Mouse (Mus musculus): ENCODE measurements at regions not wholly inside any gene's neighbourhood (a gene's known extent, or its start where the extent isn't known, plus 50 kb on each side); places are given as distances from the start of the nearest gene placed in this dataset.

DNA sequence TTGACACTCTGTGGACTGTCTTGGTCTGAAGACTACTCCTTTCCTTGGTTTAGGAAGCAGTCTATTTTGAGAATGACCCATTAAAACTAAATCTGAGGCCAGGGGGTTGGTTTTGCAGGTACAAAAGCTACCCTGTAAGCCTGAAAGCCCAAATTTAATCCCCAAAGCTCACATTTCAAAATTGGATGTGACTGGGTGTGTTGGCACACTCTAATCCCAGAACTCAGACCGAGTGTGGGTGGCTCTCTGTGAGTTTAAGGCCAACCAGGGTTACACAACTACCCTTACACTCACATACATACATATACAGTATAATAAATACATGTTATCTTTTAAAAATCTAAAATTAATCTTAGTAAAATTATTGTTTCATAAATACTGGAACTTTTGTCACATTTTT lies 228.6 kb downstream of the Xxylt1 start:
- no peak overlapping the region for H3K9ac ChIP-seq
- H3K4me2 ChIP-seq = no peak overlapping the region
- ATAC-seq (ENCODE audit: insufficient number of reproducible peaks, insufficient read depth, low FRiP score, low TSS enrichment, low read depth) = no peak
- no peaks in the 10 kb centered on the region for H3K4me1 ChIP-seq
- H3K9me3 ChIP-seq = no peaks in the 10 kb centered on the region
- no peak overlapping the region for H3K27ac ChIP-seq
- H3K4me3 ChIP-seq = no peak overlapping the region
- 57% methylated on average over 1 of the region's 1 CpGs for WGBS
- H3K27me3 ChIP-seq = no peaks in the 10 kb centered on the region
- no peaks in the 10 kb centered on the region for H3K36me3 ChIP-seq

DNA sequence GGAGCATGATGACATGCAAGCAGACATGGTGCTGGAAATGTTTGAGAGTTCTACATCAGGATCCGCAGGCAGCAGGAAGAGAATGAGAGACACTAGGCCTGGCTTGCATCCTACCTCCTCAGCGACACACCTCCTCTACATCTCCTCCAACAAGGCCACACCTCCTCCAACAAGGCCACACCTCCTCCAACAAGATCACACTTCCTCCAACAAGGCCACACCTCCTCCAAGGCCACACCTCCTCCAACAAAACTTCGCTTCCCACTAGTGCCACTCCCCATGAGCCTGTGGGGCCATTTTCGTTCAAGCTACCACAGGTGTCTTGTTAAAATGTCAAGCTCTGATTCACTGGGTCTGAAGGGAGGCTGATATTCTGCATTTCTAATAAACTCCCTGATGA lies 226.5 kb downstream of the Xxylt1 start:
- Histone ChIP-seq H3K27me3 (no peaks in the 10 kb centered on the region), H3K4me3 (no peak overlapping the region), H3K9me3 (no peaks in the 10 kb centered on the region), H3K9ac (no peak overlapping the region), H3K4me2 (no peak overlapping the region), H3K36me3 (no peaks in the 10 kb centered on the region), H3K27ac (no peak overlapping the region), H3K4me1 (no peaks in the 10 kb centered on the region)
- ATAC-seq (ENCODE audit: insufficient number of reproducible peaks, insufficient read depth, low FRiP score, low TSS enrichment, low read depth) = no peak
- 75% methylated on average over 4 of the region's 4 CpGs for WGBS

DNA sequence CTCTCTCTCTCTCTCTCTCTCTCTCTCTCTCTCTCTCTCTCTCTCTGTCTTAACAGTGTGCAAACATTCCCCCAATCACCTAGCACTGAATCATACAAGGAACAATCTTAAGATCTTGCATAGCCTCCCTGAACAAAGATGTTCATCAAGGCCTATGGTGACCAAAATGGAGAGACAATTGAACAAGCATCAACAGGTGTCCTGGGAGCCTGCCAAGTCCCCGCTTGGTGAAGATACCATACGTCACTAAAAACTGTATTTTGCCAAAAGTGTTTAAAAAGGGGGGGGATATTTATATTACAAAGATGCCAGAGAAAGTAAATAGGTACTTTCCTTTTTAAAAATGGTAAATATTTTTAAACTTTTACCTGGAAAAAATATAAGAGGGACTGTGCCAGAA lies 223.6 kb downstream of the Xxylt1 start:
- Histone ChIP-seq H3K27me3 (no peaks in the 10 kb centered on the region), H3K4me2 (no peak overlapping the region), H3K4me3 (no peak overlapping the region), H3K4me1 (no peaks in the 10 kb centered on the region), H3K9ac (no peak overlapping the region), H3K27ac (no peak overlapping the region), H3K36me3 (no peaks in the 10 kb centered on the region), H3K9me3 (no peaks in the 10 kb centered on the region)
- no peak for ATAC-seq (ENCODE audit: insufficient number of reproducible peaks, insufficient read depth, low FRiP score, low TSS enrichment, low read depth)
- 75% methylated on average over 2 of the region's 2 CpGs for WGBS

DNA sequence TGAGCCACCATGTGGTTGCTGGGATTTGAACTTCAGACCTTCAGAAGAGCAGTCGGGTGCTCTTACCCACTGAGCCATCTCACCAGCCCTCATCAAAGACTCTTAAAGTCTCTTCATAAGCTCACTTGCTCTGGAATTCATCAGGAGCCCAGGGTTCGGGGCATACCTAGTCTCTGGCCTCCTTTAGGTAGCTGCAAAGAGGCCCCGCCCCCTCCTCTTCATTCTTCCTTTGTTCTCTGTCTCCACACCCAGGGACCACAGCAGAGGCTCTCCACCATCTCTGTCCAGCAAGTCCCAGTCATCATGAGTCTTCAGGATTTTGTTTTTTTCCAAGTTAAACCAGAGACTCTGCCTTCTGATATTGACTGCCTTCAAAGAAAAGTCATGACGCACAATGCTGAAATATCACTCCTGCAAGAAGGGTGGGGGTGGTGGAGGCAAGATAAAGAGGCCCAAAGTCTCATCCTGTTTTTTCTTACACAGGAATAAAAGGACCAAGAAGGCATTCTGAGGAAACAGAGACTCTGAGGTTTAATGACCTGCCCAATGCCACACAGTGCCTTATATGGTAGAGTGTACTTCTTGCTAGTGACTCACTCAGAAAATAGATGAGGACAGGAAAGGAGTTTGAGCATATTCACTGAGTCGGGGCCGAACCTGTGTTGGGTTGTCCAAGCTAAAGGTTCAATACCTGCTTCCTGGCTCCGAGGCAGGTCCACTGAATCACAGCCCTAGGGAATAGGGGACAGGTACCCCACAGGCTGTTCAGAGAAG lies 211.9 kb downstream of the Xxylt1 start:
- H3K27ac ChIP-seq = no peak overlapping the region
- H3K9ac ChIP-seq = no peak overlapping the region
- H3K4me3 ChIP-seq = no peak overlapping the region
- 85% methylated on average over 7 of the region's 7 CpGs for WGBS
- no peaks in the 10 kb centered on the region for H3K9me3 ChIP-seq
- no peak for ATAC-seq (ENCODE audit: insufficient number of reproducible peaks, insufficient read depth, low FRiP score, low TSS enrichment, low read depth)
- no peak overlapping the region for H3K4me2 ChIP-seq
- H3K4me1 ChIP-seq = peaks cover 10% of the 10 kb centered on the region; the same call in 1 of the 2 replicates
- H3K27me3 ChIP-seq = no peaks in the 10 kb centered on the region
- no peaks in the 10 kb centered on the region for H3K36me3 ChIP-seq

DNA sequence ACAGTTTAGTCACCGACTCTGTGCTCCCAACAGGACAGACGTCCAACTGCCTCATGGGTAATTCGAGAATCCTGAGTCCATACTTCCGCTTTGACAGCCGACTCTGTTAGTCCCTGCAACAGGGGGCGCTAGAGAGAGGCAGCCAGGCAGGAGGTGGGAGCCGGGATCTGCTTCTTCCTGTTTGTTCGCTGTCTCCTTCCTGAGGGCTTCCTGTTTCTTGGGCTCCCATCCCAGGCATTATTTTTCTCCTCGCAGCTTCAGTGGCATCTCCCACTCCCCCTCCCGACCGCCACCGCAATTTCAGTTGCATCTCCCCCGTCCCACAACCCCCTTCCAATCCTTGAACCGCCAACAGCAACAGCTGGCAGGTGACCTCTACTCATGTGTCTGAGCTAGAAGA lies 211.1 kb downstream of the Xxylt1 start:
- no peak overlapping the region for H3K4me2 ChIP-seq
- peaks cover 10% of the 10 kb centered on the region; the same call in 1 of the 2 replicates for H3K4me1 ChIP-seq
- H3K27ac ChIP-seq = no peak overlapping the region
- ATAC-seq (ENCODE audit: insufficient number of reproducible peaks, insufficient read depth, low FRiP score, low TSS enrichment, low read depth) = no peak
- H3K27me3 ChIP-seq = no peaks in the 10 kb centered on the region
- H3K4me3 ChIP-seq = no peak overlapping the region
- no peaks in the 10 kb centered on the region for H3K36me3 ChIP-seq
- 49% methylated on average over 14 of the region's 14 CpGs for WGBS
- H3K9ac ChIP-seq = no peak overlapping the region
- no peaks in the 10 kb centered on the region for H3K9me3 ChIP-seq

DNA sequence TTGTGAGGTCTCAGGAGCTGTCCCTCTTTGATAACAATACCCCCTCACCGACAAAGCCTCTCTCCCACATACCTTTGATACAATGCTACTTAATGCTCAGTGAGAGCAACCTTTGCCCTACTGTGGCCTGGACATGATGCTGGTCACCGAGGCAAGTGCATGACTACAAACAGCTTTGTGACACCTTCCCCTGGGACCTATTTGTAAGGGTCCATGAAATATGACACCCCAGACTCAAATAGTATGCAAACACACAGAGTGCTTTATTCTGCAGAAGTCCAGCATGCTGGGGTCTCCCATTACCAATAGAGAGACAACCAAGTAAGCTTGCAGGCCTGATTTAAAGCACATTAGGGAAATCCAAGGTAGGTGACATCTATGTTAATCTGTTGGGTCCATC lies 210.6 kb downstream of the Xxylt1 start:
- Histone ChIP-seq H3K4me2 (no peak overlapping the region), H3K36me3 (no peaks in the 10 kb centered on the region), H3K4me1 (peaks cover 10% of the 10 kb centered on the region; the same call in 1 of the 2 replicates), H3K9ac (no peak overlapping the region), H3K27me3 (no peaks in the 10 kb centered on the region), H3K9me3 (no peaks in the 10 kb centered on the region), H3K27ac (no peak overlapping the region), H3K4me3 (no peak overlapping the region)
- 14% methylated on average over 2 of the region's 2 CpGs for WGBS
- no peak for ATAC-seq (ENCODE audit: insufficient number of reproducible peaks, insufficient read depth, low FRiP score, low TSS enrichment, low read depth)

DNA sequence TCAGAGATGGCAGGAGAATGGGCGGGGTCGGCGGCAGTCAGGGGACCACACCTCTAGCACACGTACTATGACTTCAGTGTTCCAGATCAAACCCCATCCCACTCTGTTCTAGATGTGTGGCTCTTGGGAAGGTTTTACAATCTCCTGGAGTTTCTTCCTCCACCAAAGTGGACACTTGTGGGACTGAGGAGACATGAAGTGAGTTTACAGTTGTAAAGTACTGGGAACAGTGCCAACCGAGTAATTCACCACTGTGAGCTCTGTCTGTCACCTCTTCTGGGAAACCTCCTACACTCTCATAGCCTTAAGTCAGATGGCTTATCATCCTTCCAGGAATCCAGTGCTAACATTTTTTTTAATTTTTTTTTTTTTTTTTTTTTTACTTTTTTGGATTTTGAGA lies 209.1 kb downstream of the Xxylt1 start:
- 90% methylated on average over 5 of the region's 5 CpGs for WGBS
- no peak overlapping the region for H3K9ac ChIP-seq
- H3K4me3 ChIP-seq = no peak overlapping the region
- no peak overlapping the region for H3K4me2 ChIP-seq
- H3K4me1 ChIP-seq = peaks cover 10% of the 10 kb centered on the region; the same call in 1 of the 2 replicates
- ATAC-seq (ENCODE audit: insufficient number of reproducible peaks, insufficient read depth, low FRiP score, low TSS enrichment, low read depth) = no peak
- no peak overlapping the region for H3K27ac ChIP-seq
- no peaks in the 10 kb centered on the region for H3K9me3 ChIP-seq
- no peaks in the 10 kb centered on the region for H3K36me3 ChIP-seq
- no peaks in the 10 kb centered on the region for H3K27me3 ChIP-seq

DNA sequence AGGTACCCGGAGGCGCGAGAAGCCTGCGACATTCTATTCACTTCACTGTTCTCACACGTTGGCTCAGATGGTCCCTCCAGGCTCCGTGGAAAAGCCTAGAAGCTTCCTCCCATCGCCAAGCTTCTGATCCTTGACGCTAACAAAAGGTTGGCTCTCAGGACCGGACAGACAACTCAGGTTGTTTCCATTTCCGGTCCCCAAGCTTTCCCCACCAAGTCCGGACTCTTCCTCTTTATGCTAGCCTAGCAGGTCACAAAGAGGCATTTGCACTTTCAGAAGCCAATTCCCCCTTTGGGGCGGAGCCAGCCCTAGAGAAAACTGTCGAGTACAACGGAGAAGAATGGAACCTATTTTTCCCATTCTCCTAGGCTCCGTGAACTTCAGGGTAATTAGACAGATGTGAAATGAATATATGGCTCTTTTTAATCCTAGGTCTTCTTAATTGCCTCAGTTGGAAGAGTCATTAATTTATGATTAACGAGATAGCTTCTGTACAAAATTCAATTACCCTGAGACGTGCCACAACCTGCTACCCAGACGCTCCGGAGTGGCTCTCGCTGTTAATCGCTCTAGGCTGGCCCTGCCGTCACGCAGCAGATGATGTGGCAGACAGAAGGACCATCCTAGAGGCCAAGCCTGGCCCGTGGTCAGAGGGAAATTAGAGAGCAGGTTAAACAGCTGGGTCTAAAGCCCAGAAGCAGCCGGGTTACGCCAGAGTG lies 207.6 kb downstream of the Xxylt1 start:
- peaks cover 10% of the 10 kb centered on the region; the same call in 1 of the 2 replicates for H3K4me1 ChIP-seq
- no peaks in the 10 kb centered on the region for H3K27me3 ChIP-seq
- WGBS = 34% methylated on average over 26 of the region's 26 CpGs
- no peak overlapping the region for H3K9ac ChIP-seq
- no peak for ATAC-seq (ENCODE audit: insufficient number of reproducible peaks, insufficient read depth, low FRiP score, low TSS enrichment, low read depth)
- peak overlapping the region; percentile 31 for H3K4me2 ChIP-seq
- no peak overlapping the region for H3K27ac ChIP-seq
- no peaks in the 10 kb centered on the region for H3K36me3 ChIP-seq
- no peak overlapping the region for H3K4me3 ChIP-seq
- H3K9me3 ChIP-seq = no peaks in the 10 kb centered on the region

DNA sequence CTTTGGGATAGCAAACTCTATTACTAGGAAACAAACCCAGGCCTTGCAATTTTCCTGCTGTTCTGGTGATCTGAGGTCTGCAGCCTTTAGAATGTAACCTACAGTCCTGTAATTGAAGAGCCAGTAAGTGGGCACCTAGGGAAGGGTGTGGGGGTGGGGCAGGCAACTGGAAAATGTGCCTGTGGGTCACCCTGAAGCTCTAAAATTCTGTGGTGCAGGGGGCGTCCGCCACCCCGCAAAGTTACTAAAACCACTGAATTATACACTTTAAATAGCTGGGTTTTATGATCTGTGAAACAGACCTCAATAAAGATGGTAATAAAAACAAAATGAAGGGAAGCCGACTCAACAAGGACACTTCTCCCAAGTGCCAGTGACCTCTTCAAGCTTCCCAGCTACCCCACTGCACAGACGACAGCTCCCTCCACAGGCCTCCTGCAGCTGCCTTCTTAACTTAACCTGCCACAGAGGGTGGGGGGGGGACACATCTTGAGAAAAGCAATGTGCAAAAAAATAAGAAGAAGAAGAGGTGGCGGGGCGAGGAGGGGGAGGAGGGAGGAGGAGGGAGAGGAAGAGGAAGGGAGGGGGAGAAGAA lies 205.9 kb downstream of the Xxylt1 start:
- Histone ChIP-seq H3K27ac (no peak overlapping the region), H3K4me2 (no peak overlapping the region), H3K9me3 (no peaks in the 10 kb centered on the region), H3K36me3 (no peaks in the 10 kb centered on the region), H3K4me3 (no peak overlapping the region), H3K27me3 (no peaks in the 10 kb centered on the region), H3K9ac (no peak overlapping the region), H3K4me1 (0 out of 2 replicates have a peak, but pooled peaks cover 7% of the 10 kb centered on the region)
- 73% methylated on average over 7 of the region's 7 CpGs for WGBS
- ATAC-seq (ENCODE audit: insufficient number of reproducible peaks, insufficient read depth, low FRiP score, low TSS enrichment, low read depth) = no peak

DNA sequence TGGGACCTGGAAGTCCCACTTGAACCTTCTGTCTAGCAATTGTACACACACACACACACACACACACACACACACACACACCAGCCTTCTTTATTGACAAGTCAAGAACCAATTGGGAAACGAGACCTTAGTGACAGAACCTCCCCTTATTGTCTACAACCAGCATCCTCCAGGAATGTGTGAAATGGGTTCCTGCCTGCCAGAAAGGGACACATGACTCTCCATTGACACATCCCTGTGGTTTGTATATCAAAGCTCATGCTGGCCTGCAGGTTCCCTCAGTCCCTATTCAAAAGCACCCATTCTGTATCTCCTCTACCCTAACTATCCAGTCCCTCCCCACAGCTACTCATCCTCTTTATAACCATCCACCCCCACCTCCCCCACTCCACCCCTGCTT lies 202.4 kb downstream of the Xxylt1 start:
- no peak overlapping the region for H3K4me3 ChIP-seq
- H3K36me3 ChIP-seq = no peaks in the 10 kb centered on the region
- no peak for ATAC-seq (ENCODE audit: insufficient number of reproducible peaks, insufficient read depth, low FRiP score, low TSS enrichment, low read depth)
- no peak overlapping the region for H3K4me2 ChIP-seq
- H3K9me3 ChIP-seq = no peaks in the 10 kb centered on the region
- H3K27me3 ChIP-seq = no peaks in the 10 kb centered on the region
- H3K9ac ChIP-seq = no peak overlapping the region
- 74% methylated on average over 1 of the region's 1 CpGs for WGBS
- no peak overlapping the region for H3K27ac ChIP-seq
- 0 out of 2 replicates have a peak, but pooled peaks cover 3% of the 10 kb centered on the region for H3K4me1 ChIP-seq

DNA sequence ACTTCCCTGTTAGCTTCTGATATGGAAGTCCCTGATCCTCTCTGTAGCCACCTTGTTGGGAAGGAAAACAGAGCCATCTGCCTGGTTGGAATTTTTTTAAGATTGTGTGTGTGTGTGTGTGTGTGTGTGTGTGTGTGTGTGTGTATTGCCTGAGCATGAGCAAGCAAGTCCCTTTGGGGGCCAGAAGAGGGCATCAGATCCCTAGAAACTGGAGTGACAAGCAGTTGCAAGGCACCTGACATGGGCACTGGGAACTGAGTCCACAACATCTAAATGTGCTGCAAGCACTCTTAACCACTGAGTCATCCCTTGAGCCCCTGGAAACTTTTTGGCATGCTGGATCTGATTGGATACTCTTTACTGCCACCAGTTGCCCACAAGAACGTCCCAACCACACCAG lies 201.4 kb downstream of the Xxylt1 start:
- Histone ChIP-seq H3K27me3 (no peaks in the 10 kb centered on the region), H3K27ac (no peak overlapping the region), H3K4me3 (no peak overlapping the region), H3K4me1 (no peaks in the 10 kb centered on the region), H3K36me3 (no peaks in the 10 kb centered on the region), H3K9me3 (no peaks in the 10 kb centered on the region), H3K9ac (no peak overlapping the region), H3K4me2 (no peak overlapping the region)
- 69% methylated on average over 1 of the region's 1 CpGs for WGBS
- no peak for ATAC-seq (ENCODE audit: insufficient number of reproducible peaks, insufficient read depth, low FRiP score, low TSS enrichment, low read depth)

DNA sequence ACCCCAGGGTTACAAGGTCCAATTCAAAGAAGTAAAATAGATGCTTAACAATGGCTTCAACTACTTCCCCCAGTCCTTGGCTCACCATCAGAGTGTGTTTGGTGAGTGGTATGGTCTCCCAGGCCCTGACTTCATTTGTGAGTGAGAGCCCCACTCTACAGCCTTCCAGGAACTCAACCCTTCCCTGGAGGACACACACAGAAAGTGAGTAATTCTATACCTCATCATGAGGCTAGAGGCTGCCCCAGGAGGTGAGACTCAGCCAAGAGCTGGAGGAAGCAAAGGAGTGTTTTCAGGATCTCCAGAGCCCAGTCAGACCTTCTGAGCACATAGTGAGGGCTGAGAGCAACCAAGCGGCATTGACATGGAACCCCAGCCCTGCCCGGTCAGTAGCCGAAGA lies 200.6 kb downstream of the Xxylt1 start:
- H3K27ac ChIP-seq = no peak overlapping the region
- no peaks in the 10 kb centered on the region for H3K36me3 ChIP-seq
- H3K27me3 ChIP-seq = no peaks in the 10 kb centered on the region
- no peak overlapping the region for H3K9ac ChIP-seq
- WGBS = 94% methylated on average over 3 of the region's 3 CpGs
- H3K4me2 ChIP-seq = no peak overlapping the region
- no peak overlapping the region for H3K4me3 ChIP-seq
- no peak for ATAC-seq (ENCODE audit: insufficient number of reproducible peaks, insufficient read depth, low FRiP score, low TSS enrichment, low read depth)
- no peaks in the 10 kb centered on the region for H3K9me3 ChIP-seq
- H3K4me1 ChIP-seq = no peaks in the 10 kb centered on the region

Measured in embryonic facial prominence, embryonic 13.5 days (tissue).